In the genomic region with DNA sequence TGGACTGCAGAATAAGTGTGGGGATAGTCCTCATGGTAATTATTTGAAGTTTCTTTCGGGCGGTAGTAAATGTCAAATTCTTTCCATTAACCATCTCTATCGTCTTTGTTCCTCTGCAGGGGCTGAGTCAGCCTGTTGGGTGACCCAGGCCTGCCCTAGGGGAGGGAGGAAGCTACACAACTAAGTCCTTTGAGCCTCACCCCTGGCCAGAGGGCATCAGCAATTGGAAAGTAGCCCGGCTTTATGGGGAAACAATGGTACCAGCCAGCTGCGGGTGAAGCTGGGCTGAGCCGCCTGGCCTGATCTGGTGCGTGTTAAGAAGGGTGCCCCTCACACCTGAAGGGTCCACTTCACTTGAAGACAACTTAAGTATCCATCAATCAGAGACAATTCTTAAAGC, we compare ENCODE assay signal across 14 mouse cellular contexts. TPM values are rescaled to one million over a fixed set of nuclear protein-coding genes. Genes with fewer than 3 reads are reported as not detected.
A peak's percentile ranks its signal among the peaks of the same experiment; 100 is the strongest.
DNase-seq lines count a peak whose midpoint lies in the region; ATAC-seq and TF ChIP-seq lines count a peak whose summit lies in the region.
"Had no signal": no experiment of that assay in that cellular context is flagged by ENCODE, and none has a peak within 500 bp of the region (broad histone marks: within the 10 kb centered on the region; RNA-seq: fewer than 3 reads in every experiment).

No protein-coding gene starts in this region.

- no peak overlapping the region for H3K4me2 ChIP-seq in heart, postnatal 0 days (ENCODE audit: low read depth, low read length)
- H3K4me2 ChIP-seq in midbrain, postnatal 0 days (ENCODE audit: low read depth, low read length, poor library complexity, severe bottlenecking), result no peak overlapping the region
- H3K4me2 ChIP-seq: embryonic facial prominence, embryonic 12.5 days had no signal

- 59% methylated on average over 7 of the region's 7 CpGs for WGBS in heart, embryonic 10.5 days
- WGBS in heart, postnatal 0 days, result 50% methylated on average over 7 of the region's 7 CpGs
- WGBS in midbrain, postnatal 0 days, result 71% methylated on average over 7 of the region's 7 CpGs

- TF ChIP-seq EP300 in heart, postnatal 0 days (IDR thresholded peaks at IDR 0.05; ENCODE audit: low read depth), result no peak

- no peak for TF ChIP-seq CTCF in heart, postnatal 0 days (IDR thresholded peaks at IDR 0.05; ENCODE audit: low read depth)
- TF ChIP-seq CTCF in midbrain, postnatal 0 days (IDR thresholded peaks at IDR 0.05), result no peak

- no peaks in the 10 kb centered on the region for H3K9me3 ChIP-seq in heart, embryonic 10.5 days
- no peaks in the 10 kb centered on the region for H3K9me3 ChIP-seq in heart, postnatal 0 days (replicated peaks; ENCODE audit: control insufficient read depth, low read length)
- H3K9me3 ChIP-seq in midbrain, postnatal 0 days (ENCODE audit: low read length), result no peaks in the 10 kb centered on the region
- H3K9me3 ChIP-seq: embryonic facial prominence, embryonic 12.5 days; G1E had no signal

- H3K4me1 ChIP-seq in heart, embryonic 10.5 days, result peaks cover 20% of the 10 kb centered on the region
- no peaks in the 10 kb centered on the region for H3K4me1 ChIP-seq in heart, postnatal 0 days (ENCODE audit: control insufficient read depth, insufficient read depth)
- no peaks in the 10 kb centered on the region for H3K4me1 ChIP-seq in midbrain, postnatal 0 days (ENCODE audit: insufficient read depth, low read length)
- H3K4me1 ChIP-seq: embryonic facial prominence, embryonic 12.5 days had no signal

- H3K4me3 ChIP-seq in heart, embryonic 10.5 days, result no peak overlapping the region
- no peak overlapping the region for H3K4me3 ChIP-seq in heart, postnatal 0 days (ENCODE audit: low read depth, low read length)
- H3K4me3 ChIP-seq in midbrain, postnatal 0 days (ENCODE audit: low read depth, low read length), result no peak overlapping the region
- H3K4me3 ChIP-seq: embryonic facial prominence, embryonic 12.5 days; myocyte had no signal

- peak overlapping the region; percentile 76 for H3K27ac ChIP-seq in heart, embryonic 10.5 days
- no peak overlapping the region for H3K27ac ChIP-seq in heart, postnatal 0 days (ENCODE audit: low read depth)
- no peak overlapping the region for H3K27ac ChIP-seq in midbrain, postnatal 0 days (ENCODE audit: low read depth, low read length)
- H3K27ac ChIP-seq: embryonic facial prominence, embryonic 12.5 days had no signal

- H3K36me3 ChIP-seq in heart, embryonic 10.5 days, result no peaks in the 10 kb centered on the region
- no peaks in the 10 kb centered on the region for H3K36me3 ChIP-seq in heart, postnatal 0 days (replicated peaks; ENCODE audit: control insufficient read depth, insufficient read depth, low read length)
- no peaks in the 10 kb centered on the region for H3K36me3 ChIP-seq in midbrain, postnatal 0 days (ENCODE audit: insufficient read depth, low read length)
- H3K36me3 ChIP-seq: embryonic facial prominence, embryonic 12.5 days; G1E had no signal

- peak; percentile 30; the same call in 1 of the 2 replicates for ATAC-seq in heart, postnatal 0 days (ENCODE audit: insufficient read depth, low read depth)
- peak; percentile 82 for ATAC-seq in monocyte, adult 5-6 weeks (replicated peaks; ENCODE audit: insufficient number of reproducible peaks, low FRiP score, low TSS enrichment, poor library complexity, severe bottlenecking)
- ATAC-seq in midbrain, postnatal 0 days (ENCODE audit: low FRiP score), result no peak

- no peak overlapping the region for H3K9ac ChIP-seq in heart, postnatal 0 days (replicated peaks; ENCODE audit: low read depth, low read length)
- H3K9ac ChIP-seq in midbrain, postnatal 0 days (replicated peaks; ENCODE audit: low read length, poor library complexity, severe bottlenecking), result no peak overlapping the region
- H3K9ac ChIP-seq: embryonic facial prominence, embryonic 12.5 days had no signal

- no peak for DNase-seq in heart, embryonic 10.5 days (ENCODE audit: low spot score)
- no peak for DNase-seq in heart, adult 8-10 months (ENCODE audit: low spot score)
- peak; percentile 35 for DNase-seq in ovary, adult 18-20 months (ENCODE audit: low spot score)
- no peak for DNase-seq in ovary, postnatal 36 days (ENCODE audit: low spot score)
- no peak for DNase-seq in heart, postnatal 0 days (ENCODE audit: low spot score)
- DNase-seq in midbrain, postnatal 0 days (ENCODE audit: low spot score), result no peak
- no peak for DNase-seq in frontal cortex, postnatal 10 days (ENCODE audit: low spot score in 2 of 2)
- DNase-seq: gastrocnemius, postnatal 36 days; right cerebral cortex, postnatal 25 days; thymus, postnatal 25 days had no signal

- H3K27me3 ChIP-seq in heart, embryonic 10.5 days (ENCODE audit: insufficient read depth, poor library complexity, severe bottlenecking), result no peaks in the 10 kb centered on the region
- H3K27me3 ChIP-seq in heart, postnatal 0 days (ENCODE audit: control insufficient read depth, insufficient read depth, low read length), result no peaks in the 10 kb centered on the region
- H3K27me3 ChIP-seq in midbrain, postnatal 0 days (ENCODE audit: insufficient read depth, low read length), result no peaks in the 10 kb centered on the region
- H3K27me3 ChIP-seq: embryonic facial prominence, embryonic 12.5 days had no signal

RNA-seq across cellular contexts. Expression of a gene that starts 25.1 kb away (rescaled TPM):
- polyA plus RNA-seq in heart, embryonic 10.5 days (2016; fragmentation: Nextera tagmentation; extraction: Ambion mirVana), result 74.0 and 80.8 TPM in 2 replicates
- 10 to 100 TPM; 13.0 to 14.9 (median 14.1) TPM for total RNA-seq in heart, adult 8-10 months (2022)
- 52.2 and 91.8 TPM in 2 replicates for total RNA-seq in heart, postnatal 0 days (2014; rRNA removed; ENCODE audit: low replicate concordance)
- polyA plus RNA-seq in heart, postnatal 0 days (2015; fragmentation: Nextera tagmentation; extraction: Ambion mirVana), result 18.7 and 18.9 TPM in 2 replicates
- total RNA-seq in monocyte, adult 5-6 weeks (2017), result 9.6 to 16.0 TPM (median 14.9 TPM) in 3 replicates
- total RNA-seq in midbrain, postnatal 0 days (2014; rRNA removed), result 54.3 and 61.4 TPM in 2 replicates
- polyA plus RNA-seq in midbrain, postnatal 0 days (2015; fragmentation: Nextera tagmentation; extraction: Ambion mirVana), result 28.5 and 33.3 TPM in 2 replicates

RNA-seq across cellular contexts. Expression of a gene that starts 33.9 kb away (rescaled TPM):
- 43.9 and 45.1 TPM in 2 replicates for polyA plus RNA-seq in heart, embryonic 10.5 days (2016; fragmentation: Nextera tagmentation; extraction: Ambion mirVana)
- 10 to 100 TPM; 25.2 to 27.8 (median 26.0) TPM for total RNA-seq in heart, adult 8-10 months (2022)
- total RNA-seq in heart, postnatal 0 days (2014; rRNA removed; ENCODE audit: low replicate concordance), result 28.8 and 31.9 TPM in 2 replicates
- polyA plus RNA-seq in heart, postnatal 0 days (2015; fragmentation: Nextera tagmentation; extraction: Ambion mirVana), result 19.9 and 20.5 TPM in 2 replicates
- total RNA-seq in monocyte, adult 5-6 weeks (2017), result 177 to 184 TPM (median 180 TPM) in 3 replicates
- 38.0 and 43.8 TPM in 2 replicates for total RNA-seq in midbrain, postnatal 0 days (2014; rRNA removed)
- polyA plus RNA-seq in midbrain, postnatal 0 days (2015; fragmentation: Nextera tagmentation; extraction: Ambion mirVana), result 16.0 and 20.4 TPM in 2 replicates
